Mouse (Mus musculus): ENCODE measurements around the gene Zfyve27. TPM values are rescaled to one million over a fixed set of nuclear protein-coding genes. Genes with fewer than 3 reads are reported as not detected.

Gene Zfyve27
- total RNA-seq, 2 experiments from 2014 or later: 8.1 to 12.0 TPM

- ATAC-seq (replicated peaks; ENCODE audit: low FRiP score, poor library complexity, severe bottlenecking): no peak
These were observed 5.7 kb downstream of the Zfyve27 start for GRCm38 (mm10) chr19:42169322-42169975.

GRCm38 (mm10) chr19:42170025-42170969, 6.5 kb downstream of the Zfyve27 start:
- ATAC-seq (replicated peaks; ENCODE audit: low FRiP score, poor library complexity, severe bottlenecking): peak; percentile 91

- ATAC-seq (replicated peaks; ENCODE audit: low FRiP score, poor library complexity, severe bottlenecking): no peak
These were observed 13.1 kb downstream of the Zfyve27 start for GRCm38 (mm10) chr19:42176841-42177240.

GRCm38 (mm10) chr19:42177461-42177860, 13.7 kb downstream of the Zfyve27 start:
- ATAC-seq (replicated peaks; ENCODE audit: low FRiP score, poor library complexity, severe bottlenecking): no peak

- no peak for ATAC-seq (replicated peaks; ENCODE audit: low FRiP score, poor library complexity, severe bottlenecking)
These were observed 15.6 kb downstream of the Zfyve27 start for GRCm38 (mm10) chr19:42179356-42179755.

- peak; percentile 48; the same call in 1 of the 2 replicates for ATAC-seq (replicated peaks; ENCODE audit: low FRiP score, poor library complexity, severe bottlenecking)
These were observed 18.9 kb downstream of the Zfyve27 start for GRCm38 (mm10) chr19:42182673-42183072.

GRCm38 (mm10) chr19:42189735-42190134, 26.0 kb downstream of the Zfyve27 start:
- ATAC-seq (replicated peaks; ENCODE audit: low FRiP score, poor library complexity, severe bottlenecking): no peak

- ATAC-seq (replicated peaks; ENCODE audit: low FRiP score, poor library complexity, severe bottlenecking): peak; percentile 74
These were observed 26.7 kb downstream of the Zfyve27 start for GRCm38 (mm10) chr19:42190494-42190893.

GRCm38 (mm10) chr19:42193311-42193710, 29.6 kb downstream of the Zfyve27 start:
- ATAC-seq (replicated peaks; ENCODE audit: low FRiP score, poor library complexity, severe bottlenecking): no peak

GRCm38 (mm10) chr19:42196378-42196777, 32.6 kb downstream of the Zfyve27 start:
- no peak for ATAC-seq (replicated peaks; ENCODE audit: low FRiP score, poor library complexity, severe bottlenecking)

GRCm38 (mm10) chr19:42197066-42197465, 33.3 kb downstream of the Zfyve27 start:
- ATAC-seq (replicated peaks; ENCODE audit: low FRiP score, poor library complexity, severe bottlenecking): no peak

GRCm38 (mm10) chr19:42198026-42198425, 34.3 kb downstream of the Zfyve27 start:
- no peak for ATAC-seq (replicated peaks; ENCODE audit: low FRiP score, poor library complexity, severe bottlenecking)

GRCm38 (mm10) chr19:42201696-42202381, 38.1 kb downstream of the Zfyve27 start, which contains the start of gene Sfrp5:
Gene Sfrp5, minus strand, starts transcription at chr19:42202252.
- ATAC-seq (replicated peaks; ENCODE audit: low FRiP score, poor library complexity, severe bottlenecking): no peak

- no peak for ATAC-seq (replicated peaks; ENCODE audit: low FRiP score, poor library complexity, severe bottlenecking)
These were observed 38.7 kb downstream of the Zfyve27 start for GRCm38 (mm10) chr19:42202467-42202866.

GRCm38 (mm10) chr19:42204306-42204705, 40.6 kb downstream of the Zfyve27 start:
- ATAC-seq (replicated peaks; ENCODE audit: low FRiP score, poor library complexity, severe bottlenecking): no peak

GRCm38 (mm10) chr19:42205201-42205600, 41.5 kb downstream of the Zfyve27 start:
- ATAC-seq (replicated peaks; ENCODE audit: low FRiP score, poor library complexity, severe bottlenecking): no peak

- no peak for ATAC-seq (replicated peaks; ENCODE audit: low FRiP score, poor library complexity, severe bottlenecking)
These were observed 45.7 kb downstream of the Zfyve27 start for GRCm38 (mm10) chr19:42209485-42209884.

GRCm38 (mm10) chr19:42209976-42210375, 46.2 kb downstream of the Zfyve27 start:
- no peak for ATAC-seq (replicated peaks; ENCODE audit: low FRiP score, poor library complexity, severe bottlenecking)

GRCm38 (mm10) chr19:42211936-42212335, 48.2 kb downstream of the Zfyve27 start:
- ATAC-seq (replicated peaks; ENCODE audit: low FRiP score, poor library complexity, severe bottlenecking): no peak

GRCm38 (mm10) chr19:42214601-42215000, 50.9 kb downstream of the Zfyve27 start:
- ATAC-seq (replicated peaks; ENCODE audit: low FRiP score, poor library complexity, severe bottlenecking): no peak
